Mouse (Mus musculus) MEL (cell line): ENCODE data around the gene Tex44.

Experiments used
- CTCF ChIP-seq, 3 experiments: IDR thresholded peaks in 2 of 3; conservative IDR thresholded peaks in 1 of 3; 2 replicates each; pipeline ENCODE4 v1.5.1; 2011 to 2012; ENCODE audit warnings: low read length in 3 of 3, low read depth in 2 of 3, mild to moderate bottlenecking in 2 of 3, improper control_type of control experiment in 1 of 3, inconsistent platforms in 1 of 3, mixed read lengths in 1 of 3, moderate library complexity in 1 of 3; ENCODE audit not compliant: control insufficient read depth in 1 of 3, insufficient read depth in 1 of 3, poor library complexity in 1 of 3, severe bottlenecking in 1 of 3
- EP300 ChIP-seq, 2 experiments: IDR thresholded peaks; 2 replicates each; pipeline ENCODE4 v1.6.1; 2011; ENCODE audit warnings: improper control_type of control experiment in 2 of 2, low read length in 2 of 2, low read depth in 1 of 2, mild to moderate bottlenecking in 1 of 2
- ETS1 ChIP-seq: IDR thresholded peaks from 2 replicates; pipeline ENCODE4 v1.6.1; 2012; ENCODE audit warnings: low read depth, mild to moderate bottlenecking, inconsistent platforms, low read length, improper control_type of control experiment, moderate library complexity
- MAX ChIP-seq: IDR thresholded peaks from 2 replicates; pipeline ENCODE4 v1.6.1; 2011; ENCODE audit warnings: low read length, improper control_type of control experiment
- POLR2A ChIP-seq, 2 experiments: IDR thresholded peaks; 2 replicates each; pipeline ENCODE4 v1.6.1; 2011 to 2012; ENCODE audit warnings: low read length in 2 of 2, mild to moderate bottlenecking in 2 of 2, control low read depth in 1 of 2, improper control_type of control experiment in 1 of 2, low read depth in 1 of 2, moderate library complexity in 1 of 2; ENCODE audit not compliant: control insufficient read depth in 1 of 2, insufficient read depth in 1 of 2, poor library complexity in 1 of 2
- POLR2AphosphoS2 ChIP-seq: IDR thresholded peaks from 2 replicates; pipeline ENCODE4 v1.6.1; 2011; ENCODE audit warnings: low read length, improper control_type of control experiment
- TCF12 ChIP-seq: IDR thresholded peaks from 2 replicates; pipeline ENCODE4 v1.6.1; 2014; ENCODE audit warnings: low read depth, mild to moderate bottlenecking, inconsistent platforms, low read length, improper control_type of control experiment, moderate library complexity
- USF1 ChIP-seq: IDR thresholded peaks from 2 replicates; pipeline ENCODE4 v1.6.1; 2014; ENCODE audit warnings: low read depth, mild to moderate bottlenecking, inconsistent platforms, low read length, improper control_type of control experiment, moderate library complexity
- USF2 ChIP-seq, 2 experiments: IDR thresholded peaks; 2 replicates each; pipeline ENCODE4 v1.6.1; 2011 to 2012; ENCODE audit warnings: improper control_type of control experiment in 2 of 2, low read length in 2 of 2, borderline replicate concordance in 1 of 2, inconsistent platforms in 1 of 2, low read depth in 1 of 2, mild to moderate bottlenecking in 1 of 2; ENCODE audit not compliant: insufficient read depth in 1 of 2

GRCm38 (mm10) chr1:86452713-86453112 is 26.6 kb downstream of the Tex44 start:
- TF ChIP-seq USF1 (no peak), CTCF (IDR thresholded peaks at IDR 0.05 in 2 of 3, conservative IDR thresholded peaks at IDR 0.05 in 1 of 3; ENCODE audit: control insufficient read depth in 1 of 3, insufficient read depth in 1 of 3, low read depth in 2 of 3, low read length in 3 of 3, poor library complexity in 1 of 3, severe bottlenecking in 1 of 3) (no peak), POLR2AphosphoS2 (no peak), TCF12 (no peak), MAX (no peak), POLR2A (IDR thresholded peaks at IDR 0.05; ENCODE audit: control insufficient read depth in 1 of 2, insufficient read depth in 1 of 2, low read depth in 1 of 2, low read length in 2 of 2, poor library complexity in 1 of 2) (no peak), EP300 (IDR thresholded peaks at IDR 0.05; ENCODE audit: low read depth in 1 of 2, low read length in 2 of 2) (no peak), USF2 (IDR thresholded peaks at IDR 0.05; ENCODE audit: borderline replicate concordance in 1 of 2, insufficient read depth in 1 of 2, low read depth in 1 of 2, low read length in 2 of 2) (no peak), ETS1 (no peak)
